Mouse (Mus musculus): ENCODE results near the gene Prkg1.

DNA sequence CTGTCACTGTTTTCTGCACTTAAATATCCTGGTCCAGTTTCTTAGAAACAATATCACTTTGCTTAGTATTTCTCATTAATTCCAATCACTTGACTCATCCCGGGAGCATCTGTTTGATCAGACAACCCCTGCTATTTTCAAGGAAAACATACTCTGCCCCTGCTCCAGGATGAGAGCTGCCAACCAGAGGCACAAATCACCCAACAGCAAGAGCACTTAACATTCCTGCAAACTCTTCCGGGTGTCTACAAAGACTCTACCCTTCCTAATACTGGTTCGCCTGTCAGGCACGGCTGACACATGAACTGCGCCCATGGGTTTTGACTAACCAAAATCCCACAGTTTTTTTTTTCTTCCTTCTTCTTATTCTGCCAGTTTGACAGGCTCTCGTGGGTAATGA lies 65.9 kb downstream of the Prkg1 start:
- no peak for TF ChIP-seq CTCF (IDR thresholded peaks at IDR 0.05; ENCODE audit: control insufficient read depth, insufficient read depth, low read length)
- no peak for TF ChIP-seq POLR2A (IDR thresholded peaks at IDR 0.05; ENCODE audit: borderline replicate concordance, control insufficient read depth, low read depth, low read length)

Measured in bone marrow, adult 2 months (tissue).